In the genomic region with DNA sequence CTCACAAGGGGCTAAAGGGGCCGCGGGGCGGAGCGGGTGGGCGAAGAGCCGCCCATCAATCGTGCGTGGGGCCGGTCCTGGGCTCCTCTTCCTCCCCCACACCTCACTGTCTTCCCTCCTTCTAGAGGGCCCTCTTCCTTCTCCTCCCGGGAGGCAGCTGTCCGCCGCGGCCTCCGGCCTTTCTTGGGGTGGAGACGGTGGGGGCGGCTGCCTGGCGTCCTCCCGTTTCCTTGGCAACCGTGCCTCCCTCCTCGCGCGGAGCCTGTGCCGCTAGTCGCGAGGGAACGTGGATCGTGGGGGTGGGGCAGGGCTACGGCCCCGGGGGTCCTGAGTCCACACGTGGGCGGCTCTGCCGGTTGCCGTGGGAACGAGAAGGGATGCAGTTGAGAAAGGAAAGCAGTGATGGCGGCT, we compare ENCODE assay signal across 8 mouse cellular contexts. TPM values are rescaled to one million over a fixed set of nuclear protein-coding genes. Genes with fewer than 3 reads are reported as not detected.
A peak's percentile ranks its signal among the peaks of the same experiment; 100 is the strongest.
DNase-seq lines count a peak whose midpoint lies in the region; ATAC-seq and TF ChIP-seq lines count a peak whose summit lies in the region.

TSS of gene March10 (minus strand) at position 239 of the 411 bp plus-strand sequence.

- peak within 1 kb of the TSS; percentile 62 for H3K4me3 ChIP-seq in layer of hippocampus, adult 2 months

- no peak for TF ChIP-seq CTCF in layer of hippocampus, adult 2 months (conservative IDR thresholded peaks at IDR 0.05)

- H3K27ac ChIP-seq in layer of hippocampus, adult 2 months = peak within 1 kb of the TSS; percentile 95

- DNase-seq in lung, postnatal 10 days = peak; percentile 36
- DNase-seq in lung, postnatal 25 days (ENCODE audit: low spot score) = no peak
- DNase-seq in embryo, embryonic 10.5 days (ENCODE audit: low spot score) = peak; percentile 76
- peak; percentile 61 to 65 for DNase-seq in layer of hippocampus, adult 2 months (ENCODE audit: low spot score in 2 of 2)
- DNase-seq in lung, postnatal 4 days = peak; percentile 27 to 44
- peak; percentile 63 to 64 for DNase-seq in right cerebral cortex, postnatal 36 days (ENCODE audit: low spot score in 2 of 2)

- peak; percentile 25 for ATAC-seq in granulocyte monocyte progenitor cell, adult 5-6 weeks (replicated peaks; ENCODE audit: poor library complexity, severe bottlenecking)
- no peak for ATAC-seq in monocyte, adult 5-6 weeks (replicated peaks; ENCODE audit: insufficient number of reproducible peaks, low FRiP score, low TSS enrichment, poor library complexity, severe bottlenecking)

RNA-seq across cellular contexts. Expression of gene March10, which starts in this region (rescaled TPM):
- not detected in 2 replicates for total RNA-seq in granulocyte monocyte progenitor cell, adult 5-6 weeks (2014; fragmentation: Nextera tagmentation)
- not detected in 2 replicates for total RNA-seq in granulocyte monocyte progenitor cell, adult 5-6 weeks (2017)
- under 1 TPM; 0.79 to 0.87 TPM for total RNA-seq in layer of hippocampus, adult 2 months (2021)
- total RNA-seq in monocyte, adult 5-6 weeks (2017) = not detected in 3 replicates

Comparison
In these comparisons a context has a peak if more than half of its experiments do, and no peak if none do; other contexts are left out.
1. Peak in ATAC-seq in granulocyte monocyte progenitor cell, adult 5-6 weeks; RNA of the gene not detected or under 1 TPM.
2. Peak in DNase-seq, H3K4me3 ChIP-seq and H3K27ac ChIP-seq in layer of hippocampus, adult 2 months; RNA of the gene not detected or under 1 TPM.